Mouse (Mus musculus): ENCODE data around the gene Lin7b.
"Not testable (repeated sequence)": the region's sequence is repeated elsewhere in the genome, so short reads cannot be mapped to it uniquely, and the experiment has no call there.

Gene Lin7b

GRCm38 (mm10) chr7:45370475-45371311 lies at the start of gene Lin7b:
Gene Lin7b (minus strand): TSS chr7:45370583.
- DNase-seq: peak; percentile 84 to 90

- no peak for DNase-seq
Measured at GRCm38 (mm10) chr7:45417962-45418492, 47.6 kb upstream of the Lin7b start.

- DNase-seq: no peak
Measured at GRCm38 (mm10) chr7:45415636-45416035, 45.3 kb upstream of the Lin7b start.

GRCm38 (mm10) chr7:45414740-45415224 lies 44.4 kb upstream of the Lin7b start:
- no peak for DNase-seq

- DNase-seq: no peak
Measured at GRCm38 (mm10) chr7:45413864-45414739, 43.7 kb upstream of the Lin7b start.

GRCm38 (mm10) chr7:45413113-45413863 lies 42.9 kb upstream of the Lin7b start, which contains the start of gene Ntf5:
Gene Ntf5 (plus strand): TSS chr7:45413695.
- DNase-seq: no peak

GRCm38 (mm10) chr7:45412421-45412820 lies 42.0 kb upstream of the Lin7b start:
- no peak for DNase-seq

GRCm38 (mm10) chr7:45409497-45410163 lies 39.2 kb upstream of the Lin7b start:
- DNase-seq: no peak

- DNase-seq: no peak
Measured at GRCm38 (mm10) chr7:45408949-45409348, 38.6 kb upstream of the Lin7b start.

- DNase-seq: no peak
Measured at GRCm38 (mm10) chr7:45408351-45408750, 38.0 kb upstream of the Lin7b start.

- DNase-seq: no peak
Measured at GRCm38 (mm10) chr7:45407836-45408235, 37.5 kb upstream of the Lin7b start.

- DNase-seq: no peak
Measured at GRCm38 (mm10) chr7:45406157-45407156, 36.1 kb upstream of the Lin7b start.

GRCm38 (mm10) chr7:45405091-45406075 lies 35.0 kb upstream of the Lin7b start, which contains the start of gene Kcna7:
Gene Kcna7 (plus strand): TSS chr7:45405653.
- DNase-seq: peak; percentile 55 to 80

GRCm38 (mm10) chr7:45403532-45404261 lies 33.3 kb upstream of the Lin7b start:
- peak in 1 of 2 experiments; percentile 67 for DNase-seq

- no peak for DNase-seq
Measured at GRCm38 (mm10) chr7:45401521-45402085, 31.2 kb upstream of the Lin7b start.

- no peak for DNase-seq
Measured at GRCm38 (mm10) chr7:45396787-45397186, 26.4 kb upstream of the Lin7b start.

- DNase-seq: not testable (repeated sequence)
Measured at GRCm38 (mm10) chr7:45396337-45396775, 26.0 kb upstream of the Lin7b start.

Data from spleen, adult 18-20 months (tissue).